Mouse (Mus musculus): Measurements from ENCODE around the gene Supt20. TPM values are rescaled to one million over a fixed set of nuclear protein-coding genes. Genes with fewer than 3 reads are reported as not detected.

The Supt20 gene
- polyA plus RNA-seq, 1 experiment = 57.6 TPM

DNA sequence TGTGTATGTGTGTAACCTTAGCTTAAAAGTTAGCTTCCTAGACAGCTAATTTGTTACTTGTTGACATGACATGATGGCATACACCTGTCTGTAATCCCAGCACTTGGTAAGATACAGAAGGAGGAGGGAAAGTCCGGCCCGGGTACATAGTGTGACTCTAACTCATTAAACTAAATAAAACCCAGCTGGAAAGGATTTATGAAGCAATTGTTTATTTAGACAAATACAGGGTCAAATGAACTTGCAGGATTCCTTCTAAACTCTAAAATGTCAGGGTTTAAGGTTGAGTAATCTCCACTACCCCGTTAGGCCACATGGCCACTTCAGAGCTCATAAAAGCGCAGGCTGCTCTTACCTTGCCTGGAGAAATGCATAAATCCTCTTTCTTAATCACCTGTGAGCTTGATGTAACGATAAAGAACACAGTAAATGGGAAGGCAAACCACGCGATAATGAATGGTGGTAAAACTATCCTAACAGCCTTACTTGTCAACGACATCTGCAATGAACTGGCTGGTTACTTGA is 39.1 kb downstream of the Supt20 start:
- TF ChIP-seq CTCF (IDR thresholded peaks at IDR 0.05; ENCODE audit: borderline replicate concordance, insufficient read depth, low read depth, low read length) = no peak
- no peak for TF ChIP-seq POLR2A (IDR thresholded peaks at IDR 0.05; ENCODE audit: borderline replicate concordance, insufficient read depth, low read length)
- no peaks in the 10 kb centered on the region for H3K4me1 ChIP-seq (ENCODE audit: control insufficient read depth, insufficient read depth, low read length)
- 94% methylated on average over 8 of the region's 8 CpGs for WGBS
- no peaks in the 10 kb centered on the region for H3K27me3 ChIP-seq (ENCODE audit: control insufficient read depth, insufficient read depth, low read length)
- no peak overlapping the region for H3K27ac ChIP-seq (ENCODE audit: insufficient read depth, low read length)
- no peak for DNase-seq
- no peak overlapping the region for H3K4me3 ChIP-seq (replicated peaks; ENCODE audit: insufficient read depth, low read depth, low read length)

DNA sequence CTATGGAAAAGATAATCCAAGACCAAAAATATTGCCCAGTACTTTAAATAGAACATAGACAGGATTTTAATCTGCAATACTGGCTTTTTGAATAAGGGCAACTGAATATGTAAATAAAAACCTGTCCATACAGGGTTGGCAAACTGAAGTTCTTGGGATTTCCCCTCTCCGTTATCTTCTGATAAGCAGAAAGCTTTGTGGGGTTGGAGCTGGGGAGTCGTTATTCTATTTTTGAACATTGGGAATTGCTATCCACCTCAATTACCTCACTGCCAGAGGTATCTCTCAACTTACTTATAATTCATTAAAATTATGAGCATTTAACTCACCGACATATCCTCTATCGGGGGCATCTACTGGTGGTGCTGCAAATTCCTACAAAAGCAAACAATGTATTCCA is 39.8 kb downstream of the Supt20 start:
- no peak overlapping the region for H3K4me3 ChIP-seq (replicated peaks; ENCODE audit: insufficient read depth, low read depth, low read length)
- no peak for DNase-seq
- WGBS = 91% methylated on average over 4 of the region's 4 CpGs

DNA sequence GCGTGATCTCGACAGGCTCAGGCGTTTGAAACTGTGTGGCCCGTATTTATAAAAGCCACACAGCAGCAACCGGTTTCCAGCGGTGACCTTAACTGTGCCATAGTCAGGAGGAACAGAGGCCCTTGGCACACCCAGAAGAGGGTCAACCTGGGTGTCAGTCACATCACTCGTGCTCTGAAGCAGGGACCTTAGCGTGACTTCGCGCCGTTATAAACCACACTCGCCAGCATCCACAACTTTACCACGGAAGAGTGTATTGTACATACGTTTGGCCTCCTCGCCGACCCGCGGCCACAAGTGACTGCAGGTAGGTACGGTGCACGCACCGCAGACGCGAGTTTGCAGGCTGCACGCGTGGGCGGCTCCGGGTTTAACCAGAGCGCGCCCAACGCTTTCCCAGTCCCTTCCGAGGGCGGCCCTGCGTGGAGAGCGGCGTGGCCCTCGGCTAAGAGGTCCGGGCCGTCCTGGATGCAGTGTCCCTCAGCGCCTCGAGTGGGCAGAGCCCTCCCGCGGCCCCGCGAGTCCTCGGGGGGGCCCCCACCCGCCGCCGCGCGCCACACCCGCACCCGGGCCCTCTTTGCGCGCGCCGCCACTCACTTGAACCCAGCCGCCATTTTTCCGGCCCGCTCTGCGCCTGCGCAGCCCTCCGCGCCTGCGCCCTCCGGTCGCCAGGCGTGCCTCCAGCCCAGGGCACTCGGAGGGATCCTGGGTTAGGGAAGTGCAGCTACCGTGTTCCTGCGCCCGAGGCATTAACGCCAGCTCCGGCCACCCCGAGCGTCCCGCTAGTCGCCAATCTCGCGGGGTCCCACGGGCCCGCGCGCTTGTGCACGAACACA is 42.0 kb downstream of the Supt20 start:
- under 1% methylated on average over 84 of the region's 84 CpGs for WGBS
- Histone ChIP-seq H3K4me3 (replicated peaks; ENCODE audit: insufficient read depth, low read depth, low read length) (peak overlapping the region; percentile 95), H3K4me1 (ENCODE audit: control insufficient read depth, insufficient read depth, low read length) (no peaks in the 10 kb centered on the region), H3K27ac (ENCODE audit: insufficient read depth, low read length) (peak overlapping the region; percentile 100), H3K27me3 (ENCODE audit: control insufficient read depth, insufficient read depth, low read length) (no peaks in the 10 kb centered on the region)
- TF ChIP-seq CTCF (IDR thresholded peaks at IDR 0.05; ENCODE audit: borderline replicate concordance, insufficient read depth, low read depth, low read length) (no peak), POLR2A (IDR thresholded peaks at IDR 0.05; ENCODE audit: borderline replicate concordance, insufficient read depth, low read length) (peak; percentile 97)
- DNase-seq = peak; percentile 91 to 94

More for the DNA sequence above, 39.8 kb downstream of the Supt20 start:
- no peak for TF ChIP-seq CTCF (IDR thresholded peaks at IDR 0.05; ENCODE audit: borderline replicate concordance, insufficient read depth, low read depth, low read length)
- TF ChIP-seq POLR2A (IDR thresholded peaks at IDR 0.05; ENCODE audit: borderline replicate concordance, insufficient read depth, low read length) = no peak
- Histone ChIP-seq H3K27me3 (ENCODE audit: control insufficient read depth, insufficient read depth, low read length) (no peaks in the 10 kb centered on the region), H3K27ac (ENCODE audit: insufficient read depth, low read length) (no peak overlapping the region), H3K4me1 (ENCODE audit: control insufficient read depth, insufficient read depth, low read length) (no peaks in the 10 kb centered on the region)

DNA sequence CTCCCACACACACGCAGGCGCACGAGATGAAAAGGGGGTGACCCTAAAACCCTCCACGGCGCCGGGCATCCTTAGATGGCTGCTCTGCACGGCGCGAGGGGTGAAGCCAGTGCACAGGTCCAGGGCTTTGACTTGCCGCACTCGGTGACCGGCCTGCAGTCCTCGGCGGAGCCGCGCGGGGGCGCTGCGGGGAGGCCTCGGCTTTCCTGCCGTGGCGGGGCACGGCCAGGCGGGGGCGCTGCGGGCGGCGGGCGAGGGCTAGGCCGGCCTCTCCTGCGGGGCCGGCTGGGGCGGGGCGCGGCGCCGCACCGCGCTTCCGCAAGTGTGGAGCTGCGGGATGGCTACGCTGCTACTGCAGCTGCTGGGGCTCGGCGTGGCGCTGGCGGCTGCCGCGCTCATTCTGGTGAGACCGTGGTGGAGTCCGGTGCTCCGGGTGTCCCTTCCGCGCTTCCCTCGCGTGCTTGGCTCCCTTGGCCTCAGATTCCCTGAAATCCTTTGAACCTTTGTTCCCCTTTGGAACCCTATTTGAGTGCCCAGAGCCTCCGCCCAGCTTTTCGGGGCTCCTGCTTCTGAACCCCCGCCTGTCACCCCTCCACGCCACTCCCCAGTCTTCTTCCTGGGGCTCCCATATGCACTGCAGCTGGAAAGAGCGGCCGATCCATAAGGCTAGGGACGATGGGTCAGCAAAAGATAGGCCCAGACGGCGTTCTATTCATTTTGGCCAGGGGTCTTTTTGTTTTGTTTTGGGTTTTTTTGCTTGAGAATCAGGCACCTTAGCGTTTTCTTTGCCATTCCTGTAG is 42.8 kb downstream of the Supt20 start, which contains the start of the genes Exosc8 and Alg5:
Exosc8 (minus strand) TSS at position 147 of the 800 bp plus-strand sequence.
Alg5 (plus strand) TSS at position 293 of the 800 bp plus-strand sequence.
- peak; percentile 89 to 97 for DNase-seq
- TF ChIP-seq CTCF (IDR thresholded peaks at IDR 0.05; ENCODE audit: borderline replicate concordance, insufficient read depth, low read depth, low read length) = peak; percentile 87
- peak; percentile 55 for TF ChIP-seq POLR2A (IDR thresholded peaks at IDR 0.05; ENCODE audit: borderline replicate concordance, insufficient read depth, low read length)
- WGBS = under 1% methylated on average over 63 of the region's 65 CpGs
- peak within 1 kb of the TSS; percentile 95 for H3K4me3 ChIP-seq (replicated peaks; ENCODE audit: insufficient read depth, low read depth, low read length)
- H3K4me1 ChIP-seq (ENCODE audit: control insufficient read depth, insufficient read depth, low read length) = no peaks in the 10 kb centered on the region
- no peaks in the 10 kb centered on the region for H3K27me3 ChIP-seq (ENCODE audit: control insufficient read depth, insufficient read depth, low read length)
- H3K27ac ChIP-seq (ENCODE audit: insufficient read depth, low read length) = peak within 1 kb of the TSS; percentile 100

DNA sequence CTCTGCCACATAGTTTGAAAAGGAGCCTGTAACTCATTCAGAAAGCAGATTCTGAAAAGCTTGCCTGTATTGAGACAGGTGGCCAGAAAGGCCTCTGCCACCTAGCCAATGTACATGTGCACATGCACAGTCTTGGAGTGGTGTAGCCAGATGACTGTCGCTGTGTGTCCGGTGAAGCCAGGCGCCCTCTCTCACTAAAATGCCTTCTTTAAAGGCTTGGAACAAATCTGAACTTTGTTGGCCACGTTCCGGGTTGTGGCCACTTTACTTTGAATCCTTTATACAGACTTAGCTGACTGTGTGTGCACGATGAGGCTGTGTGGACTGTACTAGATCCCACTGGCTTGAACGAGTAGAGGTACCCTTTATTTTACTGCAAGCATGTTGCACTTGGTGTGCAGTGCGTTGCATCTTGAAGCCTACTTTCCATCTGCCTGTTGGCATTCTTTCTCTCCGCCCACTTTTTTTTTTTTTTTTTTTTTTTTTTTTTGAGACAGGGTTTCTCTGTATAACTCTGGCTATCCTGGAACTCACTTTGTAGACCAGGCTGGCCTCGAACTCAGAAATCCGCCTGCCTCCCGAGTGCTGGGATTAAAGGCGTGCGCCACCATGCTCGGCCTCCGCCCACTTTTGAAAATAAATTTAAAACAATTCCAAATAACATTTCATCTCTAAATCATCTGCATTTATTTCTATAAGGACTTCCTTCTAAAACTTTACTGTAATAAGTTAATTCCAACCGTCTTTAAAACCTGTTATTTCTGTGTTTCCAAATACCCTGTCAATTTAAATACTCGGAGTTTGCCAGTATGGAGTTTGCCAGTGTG is 43.7 kb downstream of the Supt20 start:
- Histone ChIP-seq H3K27ac (ENCODE audit: insufficient read depth, low read length) (peak overlapping the region; percentile 33; the same call in 1 of the 2 replicates), H3K27me3 (ENCODE audit: control insufficient read depth, insufficient read depth, low read length) (no peaks in the 10 kb centered on the region), H3K4me1 (ENCODE audit: control insufficient read depth, insufficient read depth, low read length) (no peaks in the 10 kb centered on the region), H3K4me3 (replicated peaks; ENCODE audit: insufficient read depth, low read depth, low read length) (peak overlapping the region; percentile 95)
- DNase-seq = peak; percentile 28 to 30
- no peak for TF ChIP-seq POLR2A (IDR thresholded peaks at IDR 0.05; ENCODE audit: borderline replicate concordance, insufficient read depth, low read length)
- TF ChIP-seq CTCF (IDR thresholded peaks at IDR 0.05; ENCODE audit: borderline replicate concordance, insufficient read depth, low read depth, low read length) = no peak
- WGBS = 44% methylated on average over 18 of the region's 18 CpGs

DNA sequence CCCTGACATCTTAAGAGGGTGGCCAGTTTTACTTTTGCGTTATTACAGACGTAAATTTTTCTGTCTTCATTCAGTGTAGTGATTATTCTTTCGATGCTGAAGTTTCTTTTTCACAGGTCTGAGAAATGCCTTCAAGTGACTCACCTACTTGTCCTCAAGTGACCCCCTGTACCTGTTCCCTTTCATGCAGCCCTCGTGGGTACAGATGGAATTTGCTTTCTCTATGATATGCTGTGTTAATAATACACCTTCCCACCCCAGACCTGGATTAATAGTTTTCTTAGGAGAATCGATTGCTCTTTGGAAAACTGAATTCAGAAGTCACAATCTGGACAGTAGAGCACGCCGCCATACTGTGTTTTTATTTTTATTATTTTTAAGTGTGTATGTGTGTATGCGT is 44.7 kb downstream of the Supt20 start:
- DNase-seq = no peak
- no peaks in the 10 kb centered on the region for H3K27me3 ChIP-seq (ENCODE audit: control insufficient read depth, insufficient read depth, low read length)
- WGBS = 94% methylated on average over 8 of the region's 8 CpGs

DNA sequence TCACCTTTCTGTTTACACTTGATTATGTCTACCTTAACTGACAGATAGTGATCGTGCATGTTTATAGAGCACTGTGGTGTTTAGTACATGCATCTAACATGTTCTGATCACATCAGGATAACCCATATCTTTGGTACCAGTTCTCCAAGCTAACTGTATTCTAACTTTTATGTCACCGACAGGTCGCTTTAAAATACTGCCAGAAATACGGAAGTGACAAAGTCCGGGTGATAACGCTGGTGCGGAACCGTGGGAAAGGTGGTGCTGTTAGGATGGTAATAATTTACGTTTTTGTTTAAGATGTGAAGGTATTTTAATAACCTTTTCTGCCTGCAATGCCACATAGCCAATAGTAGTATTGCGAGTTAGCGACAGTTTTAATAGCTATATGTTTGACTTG is 49.4 kb downstream of the Supt20 start:
- Histone ChIP-seq H3K4me1 (ENCODE audit: control insufficient read depth, insufficient read depth, low read length) (no peaks in the 10 kb centered on the region; the same call in 1 of the 2 replicates), H3K4me3 (replicated peaks; ENCODE audit: insufficient read depth, low read depth, low read length) (no peak overlapping the region), H3K27me3 (ENCODE audit: control insufficient read depth, insufficient read depth, low read length) (no peaks in the 10 kb centered on the region), H3K27ac (ENCODE audit: insufficient read depth, low read length) (no peak overlapping the region)
- no peak for DNase-seq
- TF ChIP-seq POLR2A (IDR thresholded peaks at IDR 0.05; ENCODE audit: borderline replicate concordance, insufficient read depth, low read length) = no peak
- TF ChIP-seq CTCF (IDR thresholded peaks at IDR 0.05; ENCODE audit: borderline replicate concordance, insufficient read depth, low read depth, low read length) = no peak
- WGBS = 97% methylated on average over 11 of the region's 11 CpGs

More for the DNA sequence above, 44.7 kb downstream of the Supt20 start:
- H3K4me3 ChIP-seq (replicated peaks; ENCODE audit: insufficient read depth, low read depth, low read length) = no peak overlapping the region
- H3K4me1 ChIP-seq (ENCODE audit: control insufficient read depth, insufficient read depth, low read length) = no peaks in the 10 kb centered on the region
- H3K27ac ChIP-seq (ENCODE audit: insufficient read depth, low read length) = no peak overlapping the region
- no peak for TF ChIP-seq CTCF (IDR thresholded peaks at IDR 0.05; ENCODE audit: borderline replicate concordance, insufficient read depth, low read depth, low read length)
- TF ChIP-seq POLR2A (IDR thresholded peaks at IDR 0.05; ENCODE audit: borderline replicate concordance, insufficient read depth, low read length) = no peak
